Mouse (Mus musculus) lung, postnatal 0 days (tissue): ENCODE data around the gene Sh2d5. TPM values are rescaled to one million over a fixed set of nuclear protein-coding genes. Genes with fewer than 3 reads are reported as not detected.

Experiments
- ATAC-seq: fragments of 200-750 bp; cut with Nextera tagmentation; 2 replicates; pipeline ENCODE4 v1.8.0; 2017; ENCODE audit warnings: moderate library complexity
- DNase-seq: peaks from one replicate; pipeline ENCODE4 v3.0.0-alpha.2; 2016; ENCODE audit warnings: low spot score
- H3K27ac ChIP-seq: fragments of 300-500 bp; sonication (generic); 2 replicates; pipeline ENCODE4 v1.5.1; 2014; ENCODE audit warnings: antibody characterized with exemption, mild to moderate bottlenecking, low read length, mixed read lengths
- H3K27me3 ChIP-seq: fragments of 300-500 bp; sonication (generic); replicated peaks from 2 replicates; pipeline ENCODE4 v1.6.1; 2014; ENCODE audit warnings: low read length, mixed read lengths; ENCODE audit not compliant: insufficient read depth
- H3K36me3 ChIP-seq: fragments of 300-500 bp; sonication (generic); 2 replicates; pipeline ENCODE4 v1.6.1; 2014; ENCODE audit warnings: low read length, mixed read lengths; ENCODE audit not compliant: insufficient read depth
- H3K4me1 ChIP-seq: fragments of 300-500 bp; sonication (generic); 2 replicates; pipeline ENCODE4 v1.6.1; 2014; ENCODE audit warnings: antibody characterized with exemption, low read depth, low read length, mixed read lengths; ENCODE audit not compliant: insufficient read depth
- H3K4me2 ChIP-seq: fragments of 300-500 bp; sonication (generic); replicated peaks from 2 replicates; pipeline ENCODE4 v1.6.1; 2014; ENCODE audit warnings: low read depth, mild to moderate bottlenecking, low read length, moderate library complexity, mixed read lengths
- H3K4me3 ChIP-seq: fragments of 300-500 bp; sonication (generic); 2 replicates; pipeline ENCODE4 v1.5.1; 2014; ENCODE audit warnings: low read depth, low read length
- H3K9ac ChIP-seq: fragments of 300-500 bp; sonication (generic); replicated peaks from 2 replicates; pipeline ENCODE4 v1.6.1; 2014; ENCODE audit warnings: low read depth, mild to moderate bottlenecking
- H3K9me3 ChIP-seq: fragments of 300-500 bp; sonication (generic); 2 replicates; pipeline ENCODE4 v1.6.1; 2016; ENCODE audit warnings: low read length, mixed read lengths
- CTCF ChIP-seq: IDR thresholded peaks from 2 replicates; pipeline ENCODE4 v1.5.1; 2016; ENCODE audit warnings: antibody characterized with exemption, mild to moderate bottlenecking
- EP300 ChIP-seq: IDR thresholded peaks from 2 replicates; pipeline ENCODE4 v1.6.1; 2016; ENCODE audit warnings: antibody characterized with exemption, mild to moderate bottlenecking, control low read depth
- WGBS: fragments of 180-500 bp; shearing (Covaris S2); extraction: QIAGEN DNeasy Blood & Tissue Kit; methylation state at CpG from one replicate; pipeline ENCODE4 v1.1.7; 2014; 5-methylcytosine and 5-hydroxymethylcytosine counted together
- polyA plus RNA-seq: library from polyadenylated mRNA; unstranded; fragments of >200 nt; fragmentation: Nextera tagmentation; extraction: Ambion mirVana; gene quantifications from 2 replicates; pipeline ENCODE4 v1.2.1, GENCODE M21; 2015

Gene Sh2d5
- polyA plus RNA-seq = 0.14 and 0.18 TPM in 2 replicates

- Histone ChIP-seq H3K9me3 (no peaks in the 10 kb centered on the region), H3K4me3 (peak within 1 kb of the TSS; percentile 38), H3K4me1 (peaks cover 6% of the 10 kb centered on the region; the same call in 1 of the 2 replicates), H3K9ac (no peak within 1 kb of the TSS), H3K27ac (no peak within 1 kb of the TSS), H3K36me3 (peaks cover 15% of the 10 kb centered on the region), H3K27me3 (peaks cover 9% of the 10 kb centered on the region; the same call in 1 of the 2 replicates), H3K4me2 (peak within 1 kb of the TSS; percentile 78)
- TF ChIP-seq EP300 (no peak), CTCF (no peak)
- WGBS = under 1% methylated on average over 54 of the region's 74 CpGs
- ATAC-seq (peak; percentile 86), DNase-seq (peak; percentile 52)
Observed at GRCm38 (mm10) chr4:138250088-138250960, at the start of gene Sh2d5, which contains the start of gene Kif17. Gene Sh2d5 (plus strand): TSS chr4:138250403. Gene Kif17 (plus strand): TSS chr4:138250435.

GRCm38 (mm10) chr4:138200769-138201168, 49.4 kb upstream of the Sh2d5 start:
- ATAC-seq = no peak
- 91% methylated on average over 3 of the region's 3 CpGs for WGBS

GRCm38 (mm10) chr4:138201696-138202095, 48.5 kb upstream of the Sh2d5 start:
- WGBS = 85% methylated on average over 9 of the region's 9 CpGs
- DNase-seq = no peak
- no peaks in the 10 kb centered on the region for H3K9me3 ChIP-seq
- H3K27me3 ChIP-seq = no peaks in the 10 kb centered on the region
- no peak overlapping the region for H3K4me2 ChIP-seq
- ATAC-seq = no peak
- H3K4me3 ChIP-seq = no peak overlapping the region
- no peaks in the 10 kb centered on the region for H3K4me1 ChIP-seq
- H3K9ac ChIP-seq = no peak overlapping the region
- H3K27ac ChIP-seq = no peak overlapping the region
- TF ChIP-seq CTCF (no peak), EP300 (no peak)
- H3K36me3 ChIP-seq = peaks cover 32% of the 10 kb centered on the region

More at GRCm38 (mm10) chr4:138200769-138201168, 49.4 kb upstream of the Sh2d5 start:
- Histone ChIP-seq H3K4me1 (no peaks in the 10 kb centered on the region), H3K4me2 (no peak overlapping the region), H3K27me3 (no peaks in the 10 kb centered on the region), H3K9ac (no peak overlapping the region), H3K27ac (no peak overlapping the region), H3K9me3 (no peaks in the 10 kb centered on the region), H3K4me3 (no peak overlapping the region), H3K36me3 (peaks cover 39% of the 10 kb centered on the region)
- DNase-seq = no peak
- TF ChIP-seq EP300 = no peak
- no peak for TF ChIP-seq CTCF

- Histone ChIP-seq H3K4me3 (no peak overlapping the region), H3K27ac (no peak overlapping the region), H3K9ac (no peak overlapping the region), H3K36me3 (peaks cover 4% of the 10 kb centered on the region; the same call in 1 of the 2 replicates), H3K4me2 (no peak overlapping the region), H3K27me3 (no peaks in the 10 kb centered on the region), H3K4me1 (no peaks in the 10 kb centered on the region), H3K9me3 (no peaks in the 10 kb centered on the region)
- DNase-seq (no peak), ATAC-seq (no peak)
- TF ChIP-seq EP300 = no peak
- TF ChIP-seq CTCF = no peak
- WGBS = 86% methylated on average over 5 of the region's 5 CpGs
Observed at GRCm38 (mm10) chr4:138210116-138210515, 40.1 kb upstream of the Sh2d5 start.

GRCm38 (mm10) chr4:138213861-138214260, 36.3 kb upstream of the Sh2d5 start:
- peak overlapping the region; percentile 21; the same call in 1 of the 2 replicates for H3K27ac ChIP-seq
- H3K4me3 ChIP-seq = no peak overlapping the region
- H3K27me3 ChIP-seq = no peaks in the 10 kb centered on the region
- H3K4me2 ChIP-seq = no peak overlapping the region
- H3K36me3 ChIP-seq = no peaks in the 10 kb centered on the region
- WGBS = 35% methylated on average over 3 of the region's 3 CpGs
- H3K9ac ChIP-seq = no peak overlapping the region
- peak; percentile 92 for DNase-seq
- no peaks in the 10 kb centered on the region for H3K9me3 ChIP-seq
- ATAC-seq = peak; percentile 14
- TF ChIP-seq CTCF (no peak), EP300 (peak; percentile 65; the same call in 1 of the 2 replicates)
- peaks cover 4% of the 10 kb centered on the region; the same call in 1 of the 2 replicates for H3K4me1 ChIP-seq

GRCm38 (mm10) chr4:138215671-138216199, 34.5 kb upstream of the Sh2d5 start:
- DNase-seq (peak; percentile 78), ATAC-seq (no peak)
- H3K9me3 ChIP-seq = no peaks in the 10 kb centered on the region
- peak overlapping the region; percentile 100 for H3K27ac ChIP-seq
- peaks cover 12% of the 10 kb centered on the region; the same call in 1 of the 2 replicates for H3K4me1 ChIP-seq
- TF ChIP-seq EP300 = peak; percentile 64
- no peak for TF ChIP-seq CTCF
- 26% methylated on average over 13 of the region's 13 CpGs for WGBS
- peak overlapping the region; percentile 94 for H3K9ac ChIP-seq
- H3K27me3 ChIP-seq = no peaks in the 10 kb centered on the region
- H3K4me2 ChIP-seq = peak overlapping the region; percentile 81
- peak overlapping the region; percentile 96 for H3K4me3 ChIP-seq
- no peaks in the 10 kb centered on the region for H3K36me3 ChIP-seq
